Mouse (Mus musculus) induced T-regulatory cell, adult 2 months (primary cell): ENCODE data around the gene Rce1.
"Not testable (repeated sequence)": the region's sequence is repeated elsewhere in the genome, so short reads cannot be mapped to it uniquely, and the experiment has no call there.

Source experiments
- DNase-seq: peaks from one replicate; pipeline ENCODE4 v3.0.0-alpha.2; 2012; ENCODE audit warnings: low read depth

Gene Rce1

DNA sequence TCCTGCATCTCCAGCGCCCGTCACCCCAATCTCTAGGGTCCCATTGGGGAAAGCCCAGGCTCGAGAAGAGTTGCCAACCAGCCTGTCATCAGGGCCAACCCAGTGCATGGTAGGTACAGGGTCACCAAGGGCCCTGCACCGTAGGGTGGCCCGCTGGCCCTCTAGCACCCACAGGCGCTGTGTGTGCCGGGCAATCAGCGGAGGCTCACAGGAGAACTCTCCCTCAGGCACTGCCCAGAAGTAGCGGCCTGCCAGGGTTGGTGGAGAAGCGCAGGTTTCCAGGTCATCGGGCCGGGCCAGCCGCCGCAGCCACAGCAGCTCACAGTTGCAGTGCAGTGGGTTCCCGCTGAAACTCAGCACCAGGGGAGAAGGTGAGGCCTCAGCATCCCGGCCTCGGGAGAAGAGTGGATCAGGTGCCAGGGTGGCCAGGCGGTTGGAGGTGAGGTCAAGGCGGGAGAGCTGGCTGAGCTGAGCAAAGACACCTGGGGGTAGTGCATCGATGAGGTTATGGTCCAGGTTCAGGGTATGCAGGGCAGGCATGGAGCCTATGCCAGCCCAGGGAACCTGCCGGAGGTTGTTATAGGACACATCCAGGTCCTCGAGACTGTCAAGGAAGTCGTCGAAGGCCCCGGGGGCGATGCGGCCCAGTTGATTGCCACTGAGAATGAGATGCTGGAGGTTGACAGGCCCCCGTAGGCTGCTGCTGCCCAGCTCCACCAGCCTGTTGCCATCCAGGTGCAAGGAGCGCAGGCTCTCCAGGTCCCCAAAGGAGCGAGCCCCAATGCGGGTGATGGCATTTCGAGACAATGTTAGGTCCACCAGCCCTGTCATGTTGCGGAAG is 11.8 kb downstream of the Rce1 start:
- no peak for DNase-seq

DNA sequence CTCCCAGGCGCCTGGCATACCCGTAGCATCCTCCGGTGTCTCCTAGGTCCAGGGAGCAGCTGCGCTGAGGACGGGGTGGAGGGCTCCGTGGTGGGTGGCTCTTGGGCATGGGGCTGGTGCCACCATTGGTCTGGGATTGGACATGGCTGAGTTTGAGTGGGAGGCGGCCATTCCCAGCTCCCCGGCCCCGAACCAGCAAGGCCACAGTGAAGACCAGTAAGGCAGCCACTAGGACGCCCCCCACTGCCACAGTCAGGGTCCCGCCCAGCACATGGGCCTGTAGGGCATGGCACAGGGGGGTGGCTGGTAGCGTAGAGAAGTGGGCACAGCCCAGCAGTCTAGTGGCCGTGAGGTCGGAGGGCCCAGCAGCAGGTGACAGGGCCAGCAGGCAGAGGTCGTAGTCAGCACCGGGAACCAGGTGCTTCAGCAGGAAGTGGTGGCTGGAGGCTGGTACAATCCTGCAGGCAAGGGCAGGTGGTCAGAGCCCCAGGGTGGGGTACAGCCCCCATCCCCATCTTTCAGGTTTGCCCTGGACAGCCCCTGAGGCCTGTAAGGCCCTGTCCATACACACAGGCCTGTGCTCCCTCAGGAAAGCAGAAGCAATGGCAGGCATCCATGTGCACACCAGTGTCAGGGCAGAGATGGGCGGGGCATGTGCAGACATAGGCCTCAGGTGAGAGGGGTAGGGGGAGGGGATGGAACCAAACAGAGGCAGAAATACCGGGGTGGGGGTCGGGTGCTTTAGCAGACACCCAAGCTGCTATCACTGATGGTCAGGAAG is 13.1 kb downstream of the Rce1 start:
- DNase-seq: no peak

DNA sequence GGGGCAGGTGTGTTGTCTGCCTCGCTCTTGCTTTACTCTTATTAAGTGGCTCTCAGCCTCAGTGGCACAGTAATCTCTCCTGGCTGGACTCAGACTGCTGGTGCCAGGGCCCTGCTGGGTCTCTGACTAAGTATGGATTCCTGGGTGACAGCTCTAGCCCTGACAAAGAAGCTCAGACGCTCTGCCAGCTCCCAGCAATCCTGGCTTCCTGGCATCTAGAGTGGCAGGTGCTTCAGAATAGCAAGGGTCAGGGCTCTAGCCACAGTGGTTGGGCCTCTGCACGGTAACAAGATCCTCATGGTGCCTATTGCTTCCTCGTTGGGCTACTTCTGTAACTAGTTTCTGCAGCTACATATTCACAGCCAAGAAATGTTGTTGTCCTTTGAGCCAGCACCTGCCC is 15.3 kb downstream of the Rce1 start:
- DNase-seq: no peak

DNA sequence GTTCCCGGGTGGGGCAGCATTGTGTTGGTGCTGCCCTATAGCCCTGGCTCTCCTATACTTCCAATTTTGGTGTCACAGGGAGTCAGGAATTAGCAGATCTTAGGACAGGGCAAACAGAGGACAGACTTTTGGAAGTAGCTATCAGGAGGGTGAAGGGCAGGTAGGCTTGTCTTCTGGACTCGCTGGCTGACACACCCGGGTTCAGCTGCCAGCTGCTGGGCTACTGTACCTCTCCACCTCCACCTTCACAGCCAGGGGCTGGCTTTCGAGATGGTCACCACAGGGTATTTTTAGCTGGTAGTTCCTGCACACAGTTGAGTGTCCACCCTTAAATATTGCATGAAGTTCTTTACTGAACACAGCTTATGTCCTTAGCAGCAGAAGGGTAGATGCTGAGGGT is 16.9 kb downstream of the Rce1 start:
- no peak for DNase-seq

DNA sequence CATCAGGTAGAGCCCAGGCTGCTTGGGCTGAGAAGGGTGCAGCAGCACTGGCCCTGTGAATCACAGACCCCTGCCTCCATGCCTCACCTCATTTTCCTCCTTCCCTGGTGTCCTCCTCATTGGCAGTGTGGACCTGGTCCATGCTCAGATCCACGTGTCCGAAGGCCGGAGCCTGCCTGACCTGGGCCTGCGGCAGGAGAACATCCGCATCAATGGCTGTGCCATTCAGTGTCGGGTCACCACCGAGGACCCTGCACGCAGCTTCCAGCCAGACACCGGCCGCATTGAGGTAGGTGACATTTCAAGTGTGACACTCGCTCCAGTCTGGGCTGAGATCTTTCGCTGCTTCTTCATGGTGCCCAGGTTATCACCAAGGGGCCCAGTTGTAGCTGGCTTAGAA is 18.0 kb downstream of the Rce1 start:
- DNase-seq: no peak

DNA sequence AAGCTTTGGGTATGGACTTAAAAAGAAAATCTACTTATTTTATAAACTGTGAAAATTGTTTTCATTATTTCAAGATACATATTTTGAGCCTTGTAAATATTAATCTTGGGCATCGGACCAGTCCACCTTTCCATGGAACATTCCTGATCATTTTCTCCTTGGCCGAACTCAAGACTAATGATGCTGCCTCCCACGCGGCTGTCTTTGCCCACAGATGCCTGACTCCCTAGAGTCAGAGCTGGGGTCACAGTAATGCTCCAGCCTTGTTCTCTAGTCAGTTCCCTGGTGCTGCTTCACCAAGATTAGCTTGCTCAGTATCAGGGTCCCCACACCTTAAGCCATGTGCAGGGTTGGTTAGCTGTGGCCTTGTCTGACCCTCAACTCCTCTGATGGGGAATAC is 19.8 kb downstream of the Rce1 start:
- no peak for DNase-seq

DNA sequence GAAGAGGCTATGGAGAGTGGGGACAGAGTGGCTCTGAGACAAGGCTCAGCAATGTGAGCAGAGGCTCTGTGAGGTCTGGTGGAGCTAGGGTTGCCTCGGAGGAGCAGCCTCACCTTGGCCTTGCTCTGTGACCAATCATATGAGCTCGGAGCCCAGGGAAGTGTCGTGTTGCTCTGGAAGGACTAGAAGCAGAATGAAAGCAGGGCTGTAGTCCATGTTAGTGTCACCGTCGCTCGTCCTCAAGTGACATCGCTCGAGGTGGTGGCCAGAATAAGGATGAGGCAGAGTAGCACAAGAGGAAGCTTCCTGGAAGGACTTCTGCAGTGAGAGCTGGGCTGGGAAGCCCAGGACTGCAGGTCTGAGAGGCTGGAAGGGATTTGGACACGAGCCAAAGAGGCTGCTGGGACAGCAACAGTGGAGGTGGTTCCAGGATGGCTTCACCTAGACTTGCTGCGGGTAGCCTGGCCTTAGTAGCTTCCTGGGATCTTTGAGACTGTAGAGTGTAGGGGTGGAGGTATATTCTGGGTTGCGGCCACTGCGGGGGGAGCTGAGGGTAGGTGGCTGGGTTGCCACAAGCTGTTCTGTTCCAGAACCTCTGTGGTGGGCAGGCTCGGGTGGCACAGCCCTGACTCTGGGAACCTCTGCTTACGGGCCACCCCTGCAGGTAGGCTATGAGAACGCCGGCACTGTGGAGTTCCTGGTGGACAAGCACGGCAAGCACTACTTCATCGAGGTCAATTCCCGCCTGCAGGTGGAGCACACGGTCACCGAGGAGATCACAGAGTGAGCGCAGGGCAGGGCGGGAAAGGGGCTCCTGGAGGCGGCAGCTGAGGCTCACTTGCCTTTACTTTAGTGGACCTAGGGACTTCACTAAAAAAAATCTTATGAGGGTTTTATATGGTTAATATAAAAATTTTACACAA is 21.4 kb downstream of the Rce1 start:
- peak; percentile 49 for DNase-seq

DNA sequence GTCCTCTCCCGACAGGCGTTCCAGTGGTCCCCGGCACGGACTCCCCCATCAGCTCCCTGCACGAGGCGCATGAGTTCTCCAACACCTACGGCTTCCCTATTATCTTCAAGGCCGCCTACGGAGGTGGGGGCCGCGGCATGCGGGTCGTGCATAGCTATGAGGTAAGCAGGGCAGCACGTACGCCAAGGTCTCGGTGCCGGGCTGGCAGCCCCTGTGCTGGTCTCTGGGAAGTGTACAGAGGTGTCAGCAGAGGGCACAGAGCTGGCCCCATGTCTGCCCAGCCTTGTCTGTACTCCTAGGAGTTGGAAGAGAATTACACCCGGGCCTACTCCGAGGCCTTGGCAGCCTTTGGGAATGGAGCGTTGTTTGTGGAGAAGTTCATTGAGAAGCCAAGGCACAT is 23.0 kb downstream of the Rce1 start:
- no peak for DNase-seq

DNA sequence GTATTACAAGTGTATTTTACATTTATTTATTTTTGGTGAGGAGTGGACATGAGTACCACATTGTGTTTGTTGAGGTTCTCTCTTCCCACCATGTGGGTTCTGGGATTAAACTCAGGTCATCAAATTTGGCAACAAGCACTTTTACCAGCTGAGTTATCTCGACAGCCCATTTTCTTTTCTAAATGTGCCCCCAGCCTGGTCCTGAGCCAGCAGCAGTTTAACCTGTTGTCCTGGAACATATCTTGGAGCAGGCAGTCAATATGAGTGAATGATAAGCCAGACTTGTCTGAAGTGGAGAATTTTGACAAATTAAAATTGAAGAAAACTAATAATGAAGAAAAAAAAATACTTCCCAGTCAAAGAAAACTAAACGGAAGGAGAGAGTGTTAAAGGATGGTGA is 29.4 kb downstream of the Rce1 start:
- no peak for DNase-seq

DNA sequence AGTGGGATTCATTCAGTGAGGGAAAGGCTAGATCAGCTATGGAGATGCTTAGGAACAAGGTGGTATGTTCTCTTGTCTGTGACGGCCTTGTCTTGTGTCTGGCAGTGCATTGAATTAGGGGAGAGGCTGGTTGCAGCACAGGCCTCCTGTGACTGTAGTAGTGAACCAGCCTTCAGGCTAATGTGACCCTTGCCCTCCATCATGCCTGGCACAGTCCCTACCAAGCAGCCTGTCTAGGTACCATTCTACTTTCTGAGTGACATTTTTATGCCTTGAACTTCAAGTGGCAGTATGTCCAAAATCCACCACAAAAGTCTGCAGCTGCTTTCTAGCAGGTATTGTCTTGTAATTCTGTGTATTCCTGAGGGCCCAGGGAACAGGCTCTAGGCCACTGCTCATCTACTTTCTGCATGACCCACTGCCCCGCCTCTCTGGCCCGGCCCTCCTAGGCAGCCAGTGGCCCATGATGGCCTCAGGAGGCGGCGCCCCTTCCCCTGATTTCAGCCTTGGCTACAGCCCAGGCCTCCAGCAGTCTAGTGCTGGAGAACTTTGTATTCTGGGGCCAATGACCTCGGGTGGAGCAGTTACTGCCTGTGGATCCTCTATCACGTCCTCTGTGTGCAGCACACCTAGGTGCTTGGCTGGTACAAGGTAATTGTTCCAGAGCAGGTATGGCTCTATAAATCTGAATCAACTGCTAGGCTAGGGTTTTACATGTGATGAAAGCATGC is 31.5 kb downstream of the Rce1 start:
- DNase-seq: no peak

DNA sequence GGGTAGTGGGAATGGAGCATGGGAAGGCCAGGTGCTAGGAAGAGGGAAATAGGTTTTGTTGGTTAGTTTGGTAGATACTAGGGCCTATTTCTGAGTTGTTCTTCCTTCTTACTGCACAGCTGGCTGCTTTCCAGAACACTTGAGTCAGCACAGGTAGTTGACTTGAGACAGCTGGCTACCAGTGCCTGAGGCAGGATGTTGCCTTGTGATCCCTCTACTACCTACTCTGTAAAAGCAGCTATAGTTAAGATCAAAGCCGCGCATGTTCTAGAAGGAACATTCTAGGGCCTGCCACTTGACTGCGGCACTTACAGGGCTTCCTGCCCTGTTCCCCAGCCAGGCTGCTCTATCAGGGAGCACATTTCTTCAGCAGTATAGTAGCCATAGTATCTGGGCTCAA is 35.4 kb downstream of the Rce1 start:
- no peak for DNase-seq

DNA sequence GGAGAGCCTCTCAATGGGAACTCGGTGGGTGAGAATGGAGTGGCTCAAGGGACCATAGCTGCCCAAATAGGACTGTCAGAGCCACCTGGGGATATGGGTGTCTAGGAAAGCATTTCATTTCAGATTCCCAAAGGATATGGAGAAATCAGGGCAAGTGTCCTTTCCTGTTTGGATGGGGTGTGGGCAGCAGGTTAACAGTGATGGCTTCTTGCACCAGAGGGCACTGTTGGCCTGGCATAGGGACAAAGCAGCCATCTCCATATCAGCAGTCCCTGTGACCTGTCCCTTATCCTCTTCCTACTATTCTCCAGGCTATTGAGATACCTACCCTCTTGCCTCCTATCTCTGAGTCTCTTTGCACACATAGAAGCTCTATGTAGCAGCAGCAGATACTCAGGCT is 36.4 kb downstream of the Rce1 start:
- no peak for DNase-seq

DNA sequence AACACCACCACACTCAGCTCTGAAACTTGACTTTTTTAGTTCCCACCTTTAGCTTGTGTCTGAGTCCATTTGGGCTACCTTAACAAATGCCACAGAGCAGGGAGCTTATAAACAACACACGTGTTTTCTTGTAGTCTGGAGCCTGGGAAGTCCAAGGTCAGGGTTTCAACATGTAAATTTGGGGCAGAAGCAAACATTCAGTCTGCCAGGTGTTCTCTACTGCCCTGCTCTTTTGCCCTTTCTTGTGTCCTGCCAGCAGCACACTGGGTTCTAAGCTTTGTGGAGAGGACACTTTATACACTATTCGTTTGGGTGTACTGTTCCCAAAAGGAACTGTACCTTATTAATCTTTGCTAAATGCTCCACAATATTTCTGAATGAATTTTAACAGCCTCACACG is 37.0 kb downstream of the Rce1 start:
- DNase-seq: no peak

DNA sequence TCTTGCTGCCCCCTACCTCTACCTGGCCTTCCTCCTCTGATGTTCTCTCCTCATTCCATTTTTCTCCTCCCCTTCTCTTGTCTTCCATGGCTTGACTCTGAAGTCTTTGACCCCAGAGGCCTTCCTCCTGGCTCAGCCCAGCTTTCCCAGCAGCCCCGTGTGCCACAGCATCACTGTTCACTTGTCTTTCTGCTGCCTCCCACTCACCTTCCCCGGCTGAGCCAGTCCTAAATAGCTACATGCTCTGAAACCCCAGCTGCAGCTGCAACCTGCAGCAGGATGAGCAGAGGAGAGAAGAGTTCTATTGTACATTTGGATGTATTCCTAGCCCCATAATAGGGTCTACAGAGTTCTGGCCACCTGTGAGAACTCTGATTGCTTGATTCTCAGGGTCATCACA is 38.0 kb downstream of the Rce1 start:
- DNase-seq: no peak

DNA sequence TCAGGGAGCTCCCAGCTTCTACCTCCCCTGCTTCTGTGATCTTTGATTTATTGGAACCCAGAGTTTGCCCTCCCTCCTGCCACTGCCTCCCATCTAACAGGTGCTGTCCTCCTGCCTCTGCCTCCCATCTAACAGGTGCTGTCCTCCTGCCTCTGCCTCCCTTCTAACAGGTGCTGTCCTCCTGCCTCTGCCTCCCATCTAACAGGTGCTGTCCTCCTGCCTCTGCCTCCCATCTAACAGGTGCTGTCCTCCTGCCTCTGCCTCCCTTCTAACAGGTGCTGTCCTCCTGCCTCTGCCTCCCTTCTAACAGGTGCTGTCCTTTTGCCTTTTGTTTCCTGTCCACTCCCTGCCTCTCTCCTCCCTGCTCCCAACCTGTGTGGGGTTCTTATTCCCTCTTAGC is 38.7 kb downstream of the Rce1 start:
- not testable (repeated sequence) for DNase-seq

DNA sequence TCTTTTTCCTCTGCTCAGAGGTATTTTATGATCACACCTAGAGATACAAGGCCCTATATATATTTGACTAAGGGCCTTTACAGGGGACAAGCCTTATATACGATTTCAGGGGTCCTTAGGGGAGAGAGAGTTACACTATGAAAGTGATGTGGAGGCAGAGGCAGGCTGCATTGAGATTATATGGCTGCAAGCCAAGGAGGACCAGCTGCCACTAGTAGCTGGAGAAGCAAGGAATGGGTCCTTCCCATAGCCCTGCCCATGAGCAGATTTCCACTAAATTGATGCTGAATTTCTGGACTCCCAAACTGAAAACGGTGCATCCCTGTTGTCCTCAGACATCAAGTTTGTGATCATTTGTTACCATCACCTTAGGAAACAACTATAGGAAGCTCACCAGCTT is 41.6 kb downstream of the Rce1 start:
- DNase-seq: no peak

DNA sequence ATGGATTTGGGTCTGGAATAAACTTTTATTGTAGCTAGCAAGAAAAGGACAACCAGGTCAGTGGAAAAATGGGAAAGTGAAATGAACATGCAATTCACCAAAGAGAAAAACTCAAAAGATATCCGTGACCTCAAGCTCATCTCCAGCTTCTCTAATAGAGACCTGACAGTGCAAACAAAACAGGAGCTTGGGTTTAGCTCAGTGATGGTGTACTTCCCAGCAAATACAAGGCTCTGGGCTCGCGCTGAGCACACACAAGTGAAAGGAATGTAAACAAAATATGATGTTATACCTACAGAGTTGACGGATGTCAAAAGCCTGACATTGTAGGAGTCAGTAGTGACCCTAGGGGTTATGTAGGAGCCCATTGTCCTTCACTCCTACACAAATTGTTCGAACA is 46.1 kb downstream of the Rce1 start:
- no peak for DNase-seq

DNA sequence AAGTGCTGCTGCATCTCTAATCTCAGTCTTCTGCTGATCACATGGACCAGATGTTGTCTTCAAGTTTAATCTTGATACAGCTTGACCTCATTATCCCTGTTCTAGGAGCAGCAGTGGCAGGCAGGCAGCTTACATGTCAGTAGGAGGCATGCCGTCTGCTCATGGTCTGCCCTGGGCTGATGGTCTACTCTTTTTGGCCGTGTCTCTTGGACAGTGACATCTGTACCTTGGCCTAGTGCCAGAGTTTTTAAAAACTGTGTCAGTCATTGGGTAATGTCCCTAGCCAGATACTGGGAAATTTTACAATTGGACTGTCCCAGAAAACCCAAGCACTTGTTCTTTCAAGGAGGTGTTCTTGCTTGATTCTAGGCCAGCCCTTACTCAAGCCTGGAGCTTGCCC is 46.6 kb downstream of the Rce1 start:
- DNase-seq: no peak

DNA sequence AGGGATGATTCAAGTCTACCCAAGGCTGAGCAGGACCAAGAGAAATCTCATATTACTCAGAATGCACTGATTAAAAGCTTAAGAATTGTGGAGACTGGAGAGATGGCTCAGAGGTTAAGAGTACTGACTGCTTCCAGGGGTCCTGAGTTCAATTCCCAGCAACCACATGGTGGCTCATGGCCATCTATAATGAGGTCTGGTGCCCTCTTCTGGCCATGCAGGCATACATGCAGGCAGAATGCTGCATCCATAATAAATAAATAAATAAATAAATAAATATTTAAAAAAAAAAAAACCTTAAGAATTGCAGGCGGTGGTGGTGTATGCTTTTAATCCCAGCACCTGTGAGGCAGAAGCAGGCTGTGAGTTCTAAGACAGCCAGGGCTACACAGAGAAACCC is 52.2 kb downstream of the Rce1 start:
- peak; percentile 13 for DNase-seq
